Mouse (Mus musculus) gastrocnemius, postnatal 10 days (tissue): ENCODE measurements around the gene Btnl4. TPM values are rescaled to one million over a fixed set of nuclear protein-coding genes. Genes with fewer than 3 reads are reported as not detected.

Experiments
- DNase-seq: peaks from one replicate; pipeline ENCODE4 v3.0.0; 2021; ENCODE audit warnings: mixed read lengths
- total RNA-seq, 2 experiments: library from RNA; stranded (reverse); gene quantifications; 2 replicates each; pipeline ENCODE4 v1.2.3; 2021

Btnl4 gene
- total RNA-seq, 2 experiments from 2014 or later = not detected

- DNase-seq = no peak
Observed at GRCm38 (mm10) chr17:34437120-34437519, 40.0 kb downstream of the Btnl4 start.

GRCm38 (mm10) chr17:34427597-34427996 is 49.5 kb downstream of the Btnl4 start:
- DNase-seq = no peak

- no peak for DNase-seq
Observed at GRCm38 (mm10) chr17:34420014-34420413, 57.1 kb downstream of the Btnl4 start.

Other genes starting within 250 kb of the Btnl4 start
- gene H2-Ob, start 238.4 kb downstream of the Btnl4 start, total RNA-seq = under 1 TPM; 0.26 to 0.34 TPM
- 1 to 10 TPM; 3.6 to 4.1 TPM for gene H2-Ab1, start 219.6 kb downstream of the Btnl4 start, total RNA-seq
- gene H2-Aa, start 189.5 kb downstream of the Btnl4 start, total RNA-seq = 1 to 10 TPM; 4.5 TPM
- 1 to 10 TPM; 2.9 to 5.0 TPM for gene H2-Eb1, start 171.5 kb downstream of the Btnl4 start, total RNA-seq
- gene H2-Eb2, start 151.7 kb downstream of the Btnl4 start, total RNA-seq = not detected
- under 1 TPM; 0.40 to 0.81 TPM for gene Btnl2, start 122.5 kb downstream of the Btnl4 start, total RNA-seq
- not detected for gene Btnl1, start 100.2 kb downstream of the Btnl4 start, total RNA-seq
- gene BC051142, start 78.5 kb downstream of the Btnl4 start, total RNA-seq = under 1 TPM; 0.36 to 0.42 TPM
- not detected for gene Btnl6, start 40.0 kb upstream of the Btnl4 start, total RNA-seq
- gene Notch4, start 87.0 kb upstream of the Btnl4 start, total RNA-seq = 10 to 100 TPM; 14.4 to 22.2 TPM
- gene Gpsm3, start 112.5 kb upstream of the Btnl4 start, total RNA-seq = 1 to 10 TPM; 3.2 to 5.0 TPM
- gene Pbx2, start 113.9 kb upstream of the Btnl4 start, total RNA-seq = 10 to 100 TPM; 24.2 to 30.9 TPM
- gene Ager, start 120.5 kb upstream of the Btnl4 start, total RNA-seq = 1 to 10 TPM; 1.1 to 1.4 TPM
- 10 to 100 TPM; 19.8 to 21.8 TPM for gene Rnf5, start 126.4 kb upstream of the Btnl4 start, total RNA-seq
- 10 to 100 TPM; 38.0 to 39.4 TPM for gene Agpat1, start 126.9 kb upstream of the Btnl4 start, total RNA-seq
- 10 to 100 TPM; 13.8 to 15.2 TPM for gene Egfl8, start 138.7 kb upstream of the Btnl4 start, total RNA-seq
- 10 to 100 TPM; 32.6 to 33.7 TPM for gene Ppt2, start 151.2 kb upstream of the Btnl4 start, total RNA-seq
- gene Prrt1, start 152.2 kb upstream of the Btnl4 start, total RNA-seq = under 1 TPM; 0.61 to 0.63 TPM
- 1 to 10 TPM; 4.5 to 4.7 TPM for gene Fkbpl, start 167.4 kb upstream of the Btnl4 start, total RNA-seq
- gene Atf6b, start 169.8 kb upstream of the Btnl4 start, total RNA-seq = 10 to 100 TPM; 12.7 to 14.4 TPM
- 100 to 1,000 TPM in 1 of 2 experiments, 10 to 100 TPM in 1; 90.2 to 123 TPM for gene Tnxb, start 193.2 kb upstream of the Btnl4 start, total RNA-seq